Mouse (Mus musculus): Measurements from ENCODE around the gene Copg2. TPM values are rescaled to one million over a fixed set of nuclear protein-coding genes. Genes with fewer than 3 reads are reported as not detected.

Copg2 gene
- polyA plus RNA-seq, 1 experiment from 2014 or later = 6.6 TPM

GRCm38 (mm10) chr6:30703977-30704602, 192.5 kb downstream of the Copg2 start:
- TF ChIP-seq EP300 (IDR thresholded peaks at IDR 0.05; ENCODE audit: low read depth) (no peak), CTCF (IDR thresholded peaks at IDR 0.05; ENCODE audit: low read depth) (no peak)
- Histone ChIP-seq H3K9me3 (ENCODE audit: low read length) (no peaks in the 10 kb centered on the region), H3K4me3 (ENCODE audit: low read depth, low read length) (no peak overlapping the region), H3K27me3 (ENCODE audit: insufficient read depth, low read length) (no peaks in the 10 kb centered on the region), H3K27ac (ENCODE audit: low read depth) (no peak overlapping the region), H3K36me3 (replicated peaks; ENCODE audit: insufficient read depth, low read length) (no peaks in the 10 kb centered on the region), H3K4me1 (ENCODE audit: insufficient read depth) (peaks cover 4% of the 10 kb centered on the region), H3K9ac (replicated peaks) (no peak overlapping the region), H3K4me2 (ENCODE audit: low read depth, low read length) (no peak overlapping the region)
- ATAC-seq (no peak), DNase-seq (no peak)
- 77% methylated on average over 9 of the region's 9 CpGs for WGBS (ENCODE audit: insufficient replicate concordance)

GRCm38 (mm10) chr6:30703476-30703875, 193.1 kb downstream of the Copg2 start:
- H3K27ac ChIP-seq (ENCODE audit: low read depth) = no peak overlapping the region

GRCm38 (mm10) chr6:30702881-30703280, 193.7 kb downstream of the Copg2 start:
- WGBS (ENCODE audit: insufficient replicate concordance) = 86% methylated on average over 6 of the region's 6 CpGs
- peaks cover 4% of the 10 kb centered on the region for H3K4me1 ChIP-seq (ENCODE audit: insufficient read depth)
- H3K4me2 ChIP-seq (ENCODE audit: low read depth, low read length) = no peak overlapping the region
- DNase-seq (no peak), ATAC-seq (no peak)
- H3K9ac ChIP-seq (replicated peaks) = no peak overlapping the region
- no peaks in the 10 kb centered on the region for H3K9me3 ChIP-seq (ENCODE audit: low read length)
- no peaks in the 10 kb centered on the region for H3K36me3 ChIP-seq (replicated peaks; ENCODE audit: insufficient read depth, low read length)
- no peak overlapping the region for H3K27ac ChIP-seq (ENCODE audit: low read depth)
- TF ChIP-seq CTCF (IDR thresholded peaks at IDR 0.05; ENCODE audit: low read depth) = no peak
- H3K27me3 ChIP-seq (ENCODE audit: insufficient read depth, low read length) = no peaks in the 10 kb centered on the region
- H3K4me3 ChIP-seq (ENCODE audit: low read depth, low read length) = no peak overlapping the region

More at GRCm38 (mm10) chr6:30703476-30703875, 193.1 kb downstream of the Copg2 start:
- Histone ChIP-seq H3K27me3 (ENCODE audit: insufficient read depth, low read length) (no peaks in the 10 kb centered on the region), H3K4me3 (ENCODE audit: low read depth, low read length) (no peak overlapping the region), H3K4me2 (ENCODE audit: low read depth, low read length) (no peak overlapping the region), H3K9me3 (ENCODE audit: low read length) (no peaks in the 10 kb centered on the region), H3K36me3 (replicated peaks; ENCODE audit: insufficient read depth, low read length) (no peaks in the 10 kb centered on the region), H3K4me1 (ENCODE audit: insufficient read depth) (peaks cover 4% of the 10 kb centered on the region), H3K9ac (replicated peaks) (no peak overlapping the region)
- ATAC-seq (no peak), DNase-seq (no peak)
- WGBS (ENCODE audit: insufficient replicate concordance) = 55% methylated on average over 6 of the region's 6 CpGs
- TF ChIP-seq EP300 (IDR thresholded peaks at IDR 0.05; ENCODE audit: low read depth) (no peak), CTCF (IDR thresholded peaks at IDR 0.05; ENCODE audit: low read depth) (no peak)

GRCm38 (mm10) chr6:30700182-30700581, 196.4 kb downstream of the Copg2 start:
- TF ChIP-seq EP300 (IDR thresholded peaks at IDR 0.05; ENCODE audit: low read depth) (0 out of 2 replicates have a peak, but pooled peaks have one; percentile 17), CTCF (IDR thresholded peaks at IDR 0.05; ENCODE audit: low read depth) (no peak)
- peak overlapping the region; percentile 35; the same call in 1 of the 2 replicates for H3K4me2 ChIP-seq (ENCODE audit: low read depth, low read length)
- H3K27me3 ChIP-seq (ENCODE audit: insufficient read depth, low read length) = no peaks in the 10 kb centered on the region
- WGBS (ENCODE audit: insufficient replicate concordance) = 30% methylated on average over 6 of the region's 6 CpGs
- H3K4me1 ChIP-seq (ENCODE audit: insufficient read depth) = peaks cover 4% of the 10 kb centered on the region
- no peaks in the 10 kb centered on the region for H3K36me3 ChIP-seq (replicated peaks; ENCODE audit: insufficient read depth, low read length)
- H3K4me3 ChIP-seq (ENCODE audit: low read depth, low read length) = no peak overlapping the region
- H3K9me3 ChIP-seq (ENCODE audit: low read length) = no peaks in the 10 kb centered on the region
- H3K9ac ChIP-seq (replicated peaks) = no peak overlapping the region
- H3K27ac ChIP-seq (ENCODE audit: low read depth) = peak overlapping the region; percentile 0; the same call in 1 of the 2 replicates
- no peak for DNase-seq
- no peak; the same call in 1 of the 2 replicates for ATAC-seq

GRCm38 (mm10) chr6:30698036-30698435, 198.6 kb downstream of the Copg2 start:
- Histone ChIP-seq H3K36me3 (replicated peaks; ENCODE audit: insufficient read depth, low read length) (no peaks in the 10 kb centered on the region), H3K9me3 (ENCODE audit: low read length) (no peaks in the 10 kb centered on the region), H3K27ac (ENCODE audit: low read depth) (no peak overlapping the region), H3K9ac (replicated peaks) (no peak overlapping the region), H3K27me3 (ENCODE audit: insufficient read depth, low read length) (no peaks in the 10 kb centered on the region), H3K4me3 (ENCODE audit: low read depth, low read length) (no peak overlapping the region), H3K4me1 (ENCODE audit: insufficient read depth) (peaks cover 5% of the 10 kb centered on the region), H3K4me2 (ENCODE audit: low read depth, low read length) (no peak overlapping the region)
- 83% methylated on average over 4 of the region's 4 CpGs for WGBS (ENCODE audit: insufficient replicate concordance)
- ATAC-seq (no peak), DNase-seq (no peak)
- TF ChIP-seq EP300 (IDR thresholded peaks at IDR 0.05; ENCODE audit: low read depth) (no peak), CTCF (IDR thresholded peaks at IDR 0.05; ENCODE audit: low read depth) (no peak)

MicroRNAs within 50 kb of the gene (microRNA counts, 519-probe panel; counts per million panel counts)
- 4,005 counts per million, percentile 45 among the panel's probes with 10 or more counts for microRNA mmu-miR-335-3p
- microRNA mmu-miR-335-5p = 6,483 counts per million, percentile 78 among the panel's probes with 10 or more counts

Small RNA genes within 50 kb of the gene (microRNA-seq; reads per million reads assigned to microRNA genes)
- gene Mir335 = 38,634 reads per million, percentile 99 among the genes with 10 or more reads in this experiment

Other genes starting within 250 kb of the Copg2 start
- gene Cep41, start 203.0 kb downstream of the Copg2 start, polyA plus RNA-seq (2015; fragmentation: Nextera tagmentation; extraction: Ambion mirVana) = 2.8 TPM in 2 replicates
- gene Mest, start 173.2 kb downstream of the Copg2 start, polyA plus RNA-seq (2015; fragmentation: Nextera tagmentation; extraction: Ambion mirVana) = 117 and 119 TPM in 2 replicates
- gene Tsga13, start 18.8 kb upstream of the Copg2 start, polyA plus RNA-seq (2015; fragmentation: Nextera tagmentation; extraction: Ambion mirVana) = not detected in 2 replicates
- gene Klf14, start 62.3 kb upstream of the Copg2 start, polyA plus RNA-seq (2015; fragmentation: Nextera tagmentation; extraction: Ambion mirVana) = 0.08 and 0.11 TPM in 2 replicates